Mouse (Mus musculus) erythroblast, embryonic 14.5 days (primary cell): ENCODE results near the gene Smarce1.

ENCODE experiments used
- GATA1 ChIP-seq: IDR thresholded peaks from 2 replicates; pipeline ENCODE4 v1.6.1; 2012; ENCODE audit warnings: low read length, inconsistent platforms, mixed read lengths
- TAL1 ChIP-seq: IDR thresholded peaks from 3 replicates; pipeline ENCODE4 v1.6.1; 2012; ENCODE audit warnings: low read length, inconsistent platforms, mixed read lengths

- TF ChIP-seq TAL1 (no peak), GATA1 (no peak)
Measured at GRCm38 (mm10) chr11:99252671-99253070, 21.9 kb upstream of the Smarce1 start.
